8 mouse cellular contexts compared by ENCODE assay signal in the genomic region with DNA sequence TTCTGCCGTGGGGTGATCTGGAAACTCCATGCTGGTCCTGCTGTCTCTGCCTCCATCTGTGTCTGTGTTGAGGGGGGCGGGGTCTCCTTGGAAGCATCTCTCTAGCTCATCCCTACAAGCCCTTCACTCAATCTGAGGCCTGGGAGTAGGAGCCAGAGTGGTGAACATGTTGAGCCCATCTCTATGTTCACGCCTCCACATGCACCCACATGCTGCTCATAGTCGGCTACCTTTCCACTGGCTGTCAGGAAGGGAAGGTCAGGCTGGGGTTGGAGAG. TPM values are rescaled to one million over a fixed set of nuclear protein-coding genes. Genes with fewer than 3 reads are reported as not detected.
A peak's percentile ranks its signal among the peaks of the same experiment; 100 is the strongest.
DNase-seq lines count a peak whose midpoint lies in the region; ATAC-seq and TF ChIP-seq lines count a peak whose summit lies in the region.

No protein-coding gene starts in this region.

- peaks cover 68% of the 10 kb centered on the region for H3K4me1 ChIP-seq in heart, embryonic 13.5 days
- H3K4me1 ChIP-seq in ES-E14 (ENCODE audit: control insufficient read depth in 2 of 2, insufficient read depth in 2 of 2, low read length in 2 of 2, poor library complexity in 1 of 2): peaks cover 0 to 10% of the 10 kb centered on the region in 2 experiments; a peak in 1 of 4 replicates
- peaks cover 9% of the 10 kb centered on the region for H3K4me1 ChIP-seq in hindbrain, embryonic 11.5 days (replicated peaks; ENCODE audit: control insufficient read depth, insufficient read depth, low read length)
- H3K4me1 ChIP-seq in midbrain, embryonic 11.5 days (ENCODE audit: control insufficient read depth, insufficient read depth, low read length): peaks cover 7% of the 10 kb centered on the region

- no peaks in the 10 kb centered on the region; the same call in 1 of the 2 replicates for H3K36me3 ChIP-seq in heart, embryonic 13.5 days
- no peaks in the 10 kb centered on the region for H3K36me3 ChIP-seq in ES-E14 (ENCODE audit: control insufficient read depth, insufficient read depth, low read length, poor library complexity, severe bottlenecking)
- no peaks in the 10 kb centered on the region for H3K36me3 ChIP-seq in hindbrain, embryonic 11.5 days (ENCODE audit: control insufficient read depth, insufficient read depth, low read length)
- no peaks in the 10 kb centered on the region for H3K36me3 ChIP-seq in midbrain, embryonic 11.5 days (ENCODE audit: control insufficient read depth, insufficient read depth, low read length)

- peak overlapping the region; percentile 82 for H3K4me2 ChIP-seq in heart, embryonic 13.5 days
- peak overlapping the region; percentile 74 for H3K4me2 ChIP-seq in hindbrain, embryonic 11.5 days (replicated peaks; ENCODE audit: low read depth, low read length)
- H3K4me2 ChIP-seq in midbrain, embryonic 11.5 days: peak overlapping the region; percentile 66

- peak overlapping the region; percentile 86 for H3K9ac ChIP-seq in heart, embryonic 13.5 days
- H3K9ac ChIP-seq in ES-E14 (ENCODE audit: insufficient read depth, low read depth, low read length, poor library complexity, severe bottlenecking): peak overlapping the region; percentile 6
- H3K9ac ChIP-seq in hindbrain, embryonic 11.5 days (ENCODE audit: low read depth, low read length): peak overlapping the region; percentile 40; the same call in 1 of the 2 replicates
- no peak overlapping the region; the same call in 1 of the 2 replicates for H3K9ac ChIP-seq in midbrain, embryonic 11.5 days (ENCODE audit: low read length)

- peak overlapping the region; percentile 87 for H3K27ac ChIP-seq in heart, embryonic 13.5 days (replicated peaks)
- H3K27ac ChIP-seq in ES-E14 (ENCODE audit: insufficient read depth, low read depth, low read length, poor library complexity, severe bottlenecking): no peak overlapping the region
- H3K27ac ChIP-seq in hindbrain, embryonic 11.5 days (ENCODE audit: low read depth, low read length): peak overlapping the region; percentile 59
- H3K27ac ChIP-seq in midbrain, embryonic 11.5 days (ENCODE audit: low read depth, low read length): no peak overlapping the region

- H3K27me3 ChIP-seq in heart, embryonic 13.5 days (replicated peaks): 0 out of 2 replicates have a peak, but pooled peaks cover 7% of the 10 kb centered on the region
- H3K27me3 ChIP-seq in hindbrain, embryonic 11.5 days (ENCODE audit: control insufficient read depth, insufficient read depth, low read length): peaks cover 5% of the 10 kb centered on the region
- peaks cover 3% of the 10 kb centered on the region; the same call in 1 of the 2 replicates for H3K27me3 ChIP-seq in midbrain, embryonic 11.5 days (ENCODE audit: control insufficient read depth, insufficient read depth, low read length)

- DNase-seq in heart, adult 9 months (ENCODE audit: low spot score in 2 of 2): no peak
- no peak for DNase-seq in ES-E14 (ENCODE audit: low read depth, low spot score)
- no peak for DNase-seq in hindbrain, embryonic 11.5 days (ENCODE audit: low spot score)
- peak; percentile 76 for DNase-seq in midbrain, embryonic 11.5 days (ENCODE audit: low spot score, missing footprints)
- DNase-seq in frontal cortex, adult 2 months (ENCODE audit: extremely low spot score in 1 of 2, low spot score in 1 of 2): no peak
- DNase-seq in ovary, adult 18-20 months (ENCODE audit: low spot score): no peak
- no peak for DNase-seq in spleen, postnatal 4 days (ENCODE audit: low spot score in 2 of 2)

- no peaks in the 10 kb centered on the region for H3K9me3 ChIP-seq in heart, embryonic 13.5 days
- no peaks in the 10 kb centered on the region for H3K9me3 ChIP-seq in ES-E14 (ENCODE audit: control insufficient read depth, insufficient read depth, low read depth, low read length)
- H3K9me3 ChIP-seq in hindbrain, embryonic 11.5 days (ENCODE audit: control insufficient read depth, low read length): no peaks in the 10 kb centered on the region
- H3K9me3 ChIP-seq in midbrain, embryonic 11.5 days (ENCODE audit: control insufficient read depth, low read length): no peaks in the 10 kb centered on the region

- no peak for ATAC-seq in heart, embryonic 13.5 days (ENCODE audit: extremely low read depth, insufficient number of reproducible peaks, low FRiP score, low TSS enrichment)
- ATAC-seq in hindbrain, embryonic 11.5 days (ENCODE audit: low FRiP score): peak; percentile 48; the same call in 1 of the 2 replicates
- ATAC-seq in midbrain, embryonic 11.5 days (ENCODE audit: low FRiP score): no peak

- peak overlapping the region; percentile 59 for H3K4me3 ChIP-seq in heart, embryonic 13.5 days
- H3K4me3 ChIP-seq in ES-E14 (ENCODE audit: insufficient read depth in 1 of 2, low read depth in 1 of 2, low read length in 2 of 2, poor library complexity in 1 of 2, severe bottlenecking in 1 of 2): peak overlapping the region; percentile 66 to 69; a peak in 3 of 4 replicates
- no peak overlapping the region for H3K4me3 ChIP-seq in hindbrain, embryonic 11.5 days (ENCODE audit: low read depth, low read length)
- no peak overlapping the region; the same call in 1 of the 2 replicates for H3K4me3 ChIP-seq in midbrain, embryonic 11.5 days (ENCODE audit: low read depth, low read length)

- in situ Hi-C loops in ES-E14 (cut with MboI; ENCODE audit: low sequenced_read_pairs in 2 of 2, unreplicated experiment in 2 of 2): no loop called here

- 46% methylated on average over 4 of the region's 4 CpGs for WGBS in heart, embryonic 13.5 days
- 28% methylated on average over 4 of the region's 4 CpGs for WGBS in hindbrain, embryonic 11.5 days
- WGBS in midbrain, embryonic 11.5 days: 37% methylated on average over 4 of the region's 4 CpGs

TF ChIP-seq in ES-E14, 5 proteins besides CTCF, POLR2A, EP300 and RAD21:
- no peak for TF ChIP-seq HCFC1 (IDR thresholded peaks at IDR 0.05; ENCODE audit: borderline replicate concordance, insufficient read depth, low read length)
- TF ChIP-seq CHD2 (IDR thresholded peaks at IDR 0.05; ENCODE audit: low read depth, low read length): no peak
- TF ChIP-seq ZC3H11A (IDR thresholded peaks at IDR 0.05; ENCODE audit: borderline replicate concordance, low read depth, low read length): no peak
- TF ChIP-seq ZNF384 (IDR thresholded peaks at IDR 0.05; ENCODE audit: low read depth, low read length): no peak
- TF ChIP-seq MAFK (IDR thresholded peaks at IDR 0.05; ENCODE audit: insufficient read depth, low read depth, low read length): no peak

RNA-seq across cellular contexts. Expression of gene Col16a1, which starts 0.5 kb away (rescaled TPM):
- polyA plus RNA-seq in heart, embryonic 13.5 days (2015; fragmentation: Nextera tagmentation; extraction: Ambion mirVana): 26.9 and 30.4 TPM in 2 replicates
- total RNA-seq in ES-E14 (2012; rRNA removed): 3.1 and 4.9 TPM in 2 replicates
- polyA plus RNA-seq in hindbrain, embryonic 11.5 days (2014; fragmentation: Nextera tagmentation; extraction: Ambion mirVana): 5.3 and 9.9 TPM in 2 replicates
- 5.8 and 6.9 TPM in 2 replicates for polyA plus RNA-seq in midbrain, embryonic 11.5 days (2014; fragmentation: Nextera tagmentation; extraction: Ambion mirVana)
- 40.4 and 40.6 TPM in 2 replicates for polyA plus RNA-seq in frontal cortex, adult 2 months (2012; rRNA removed)

RNA-seq across cellular contexts. Expression of gene Pef1, which starts 54.2 kb away (rescaled TPM):
- polyA plus RNA-seq in heart, embryonic 13.5 days (2015; fragmentation: Nextera tagmentation; extraction: Ambion mirVana): 53.6 and 57.9 TPM in 2 replicates
- total RNA-seq in ES-E14 (2012; rRNA removed): 25.4 and 36.2 TPM in 2 replicates
- polyA plus RNA-seq in hindbrain, embryonic 11.5 days (2014; fragmentation: Nextera tagmentation; extraction: Ambion mirVana): 71.4 and 72.4 TPM in 2 replicates
- polyA plus RNA-seq in midbrain, embryonic 11.5 days (2014; fragmentation: Nextera tagmentation; extraction: Ambion mirVana): 71.6 and 72.3 TPM in 2 replicates
- 73.5 and 75.2 TPM in 2 replicates for polyA plus RNA-seq in frontal cortex, adult 2 months (2012; rRNA removed)

Comparison
In these comparisons a context has a peak if more than half of its experiments do, and no peak if none do; other contexts are left out.
1. H3K27ac ChIP-seq: peak in heart, embryonic 13.5 days (single experiment) and hindbrain, embryonic 11.5 days (single experiment); none in ES-E14 (single experiment) and midbrain, embryonic 11.5 days (single experiment).
2. H3K4me3 ChIP-seq: peak in heart, embryonic 13.5 days (single experiment) and ES-E14 (2 of 2); none in hindbrain, embryonic 11.5 days (single experiment) and midbrain, embryonic 11.5 days (single experiment).
3. Peak in every context shown above with its lines, with median percentiles within 50 percentile points of each other: H3K4me2 ChIP-seq.